Mouse (Mus musculus) ES-Bruce4 (cell line): ENCODE measurements around the gene Hdac4.

Experiments used
- CTCF ChIP-seq: IDR thresholded peaks from one replicate; pipeline ENCODE4 v1.8.1; 2011; ENCODE audit warnings: low read depth, low read length
- EP300 ChIP-seq: IDR thresholded peaks from 2 replicates; pipeline ENCODE4 v1.6.1; 2011; ENCODE audit warnings: low read depth, low read length; ENCODE audit not compliant: insufficient read depth
- POLR2A ChIP-seq: IDR thresholded peaks from one replicate; pipeline ENCODE4 v1.8.1; 2011; ENCODE audit warnings: low read length; ENCODE audit not compliant: insufficient read depth

DNA sequence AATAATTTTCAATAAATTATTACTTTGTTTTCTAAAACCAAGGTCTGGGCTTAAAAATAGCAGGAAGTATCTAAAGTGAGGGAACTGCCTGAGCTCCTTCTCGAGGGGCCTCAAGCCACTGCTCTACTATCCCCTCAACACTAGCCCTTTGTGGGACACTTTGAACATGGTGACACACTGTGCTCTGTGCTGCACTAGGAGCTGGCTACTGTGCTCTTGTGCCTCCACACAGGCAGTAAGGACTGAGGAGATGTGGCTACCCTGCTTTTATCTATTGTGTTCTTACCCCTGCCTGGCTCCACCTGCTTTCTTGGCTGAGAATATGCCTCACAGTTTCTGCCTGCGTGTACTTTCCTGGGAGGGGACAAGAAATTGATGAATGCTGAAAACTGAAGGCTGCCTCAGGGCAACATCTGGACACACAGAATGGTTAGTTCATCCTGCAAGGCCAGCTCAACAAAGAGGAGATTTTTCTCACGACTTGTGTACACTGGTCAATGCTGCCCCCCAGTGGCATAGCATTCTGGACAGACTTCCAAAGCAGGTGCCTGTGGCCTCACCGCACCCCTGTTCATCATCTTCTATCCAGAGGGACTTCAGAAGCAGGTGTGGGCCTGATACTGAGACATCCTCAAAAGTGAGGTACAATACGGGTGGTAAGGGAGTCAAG is 226.7 kb downstream of the Hdac4 start:
- peak; percentile 54 for TF ChIP-seq CTCF
- TF ChIP-seq POLR2A = no peak
- no peak for TF ChIP-seq EP300
